Mouse (Mus musculus): Measurements from ENCODE around the gene Nav1.
A peak's percentile ranks its signal among the peaks of the same experiment; 100 is the strongest.

Nav1 gene

GRCm38 (mm10) chr1:135617344-135617743 is 10.2 kb upstream of the Nav1 start:
- no peak for DNase-seq (ENCODE audit: low spot score in 2 of 2)

GRCm38 (mm10) chr1:135615715-135616641 is 8.9 kb upstream of the Nav1 start:
- DNase-seq (ENCODE audit: low spot score in 2 of 2), result peak; percentile 27 to 50

- no peak for DNase-seq (ENCODE audit: low spot score in 2 of 2)
These were observed 2.5 kb upstream of the Nav1 start for GRCm38 (mm10) chr1:135609621-135610020.

- no peak for DNase-seq (ENCODE audit: low spot score in 2 of 2)
These were observed 610 bp downstream of the Nav1 start for GRCm38 (mm10) chr1:135606355-135607015.

- DNase-seq (ENCODE audit: low spot score in 2 of 2), result no peak
These were observed 1.6 kb downstream of the Nav1 start for GRCm38 (mm10) chr1:135605530-135605929.

GRCm38 (mm10) chr1:135604361-135605052 is 2.6 kb downstream of the Nav1 start:
- no peak for DNase-seq (ENCODE audit: low spot score in 2 of 2)

GRCm38 (mm10) chr1:135603121-135603870 is 3.8 kb downstream of the Nav1 start:
- no peak for DNase-seq (ENCODE audit: low spot score in 2 of 2)

GRCm38 (mm10) chr1:135600023-135601005 is 6.8 kb downstream of the Nav1 start:
- DNase-seq (ENCODE audit: low spot score in 2 of 2), result no peak

GRCm38 (mm10) chr1:135598251-135598879 is 8.7 kb downstream of the Nav1 start:
- no peak for DNase-seq (ENCODE audit: low spot score in 2 of 2)

- no peak for DNase-seq (ENCODE audit: low spot score in 2 of 2)
These were observed 12.7 kb downstream of the Nav1 start for GRCm38 (mm10) chr1:135594279-135594903.

- DNase-seq (ENCODE audit: low spot score in 2 of 2), result no peak
These were observed 13.4 kb downstream of the Nav1 start for GRCm38 (mm10) chr1:135593560-135594278.

GRCm38 (mm10) chr1:135590776-135591175 is 16.3 kb downstream of the Nav1 start:
- peak in 1 of 2 experiments; percentile 52 for DNase-seq (ENCODE audit: low spot score in 2 of 2)

- DNase-seq (ENCODE audit: low spot score in 2 of 2), result no peak
These were observed 18.1 kb downstream of the Nav1 start for GRCm38 (mm10) chr1:135588973-135589372.

GRCm38 (mm10) chr1:135586903-135587302 is 20.2 kb downstream of the Nav1 start:
- DNase-seq (ENCODE audit: low spot score in 2 of 2), result no peak

GRCm38 (mm10) chr1:135585573-135585972 is 21.5 kb downstream of the Nav1 start:
- peak in 1 of 2 experiments; percentile 11 for DNase-seq (ENCODE audit: low spot score in 2 of 2)

- peak in 1 of 2 experiments; percentile 39 for DNase-seq (ENCODE audit: low spot score in 2 of 2)
These were observed 22.2 kb downstream of the Nav1 start for GRCm38 (mm10) chr1:135584587-135585541.
